Mouse (Mus musculus): Measurements from ENCODE around the gene Zmiz2. TPM values are rescaled to one million over a fixed set of nuclear protein-coding genes. Genes with fewer than 3 reads are reported as not detected.
"Not testable (repeated sequence)": the region's sequence is repeated elsewhere in the genome, so short reads cannot be mapped to it uniquely, and the experiment has no call there.

Zmiz2 gene
- total RNA-seq (2017), result 11.9 to 27.0 TPM (median 16.3 TPM) in 3 replicates

GRCm38 (mm10) chr11:6388726-6389413 is at the start of gene Zmiz2:
TSS of gene Zmiz2 (plus strand) at chr11:6389074.
- ATAC-seq (replicated peaks; ENCODE audit: insufficient number of reproducible peaks, low FRiP score, low TSS enrichment, poor library complexity, severe bottlenecking), result peak; percentile 68

- no peak for ATAC-seq (replicated peaks; ENCODE audit: insufficient number of reproducible peaks, low FRiP score, low TSS enrichment, poor library complexity, severe bottlenecking)
These were observed 42.9 kb upstream of the Zmiz2 start for GRCm38 (mm10) chr11:6345956-6346355.

GRCm38 (mm10) chr11:6346966-6347365 is 41.9 kb upstream of the Zmiz2 start:
- ATAC-seq (replicated peaks; ENCODE audit: insufficient number of reproducible peaks, low FRiP score, low TSS enrichment, poor library complexity, severe bottlenecking), result no peak

- ATAC-seq (replicated peaks; ENCODE audit: insufficient number of reproducible peaks, low FRiP score, low TSS enrichment, poor library complexity, severe bottlenecking), result no peak
These were observed 40.1 kb upstream of the Zmiz2 start for GRCm38 (mm10) chr11:6348681-6349200.

- ATAC-seq (replicated peaks; ENCODE audit: insufficient number of reproducible peaks, low FRiP score, low TSS enrichment, poor library complexity, severe bottlenecking), result no peak
These were observed 39.3 kb upstream of the Zmiz2 start for GRCm38 (mm10) chr11:6349586-6349985.

- no peak for ATAC-seq (replicated peaks; ENCODE audit: insufficient number of reproducible peaks, low FRiP score, low TSS enrichment, poor library complexity, severe bottlenecking)
These were observed 33.8 kb upstream of the Zmiz2 start for GRCm38 (mm10) chr11:6355106-6355505.

DNA sequence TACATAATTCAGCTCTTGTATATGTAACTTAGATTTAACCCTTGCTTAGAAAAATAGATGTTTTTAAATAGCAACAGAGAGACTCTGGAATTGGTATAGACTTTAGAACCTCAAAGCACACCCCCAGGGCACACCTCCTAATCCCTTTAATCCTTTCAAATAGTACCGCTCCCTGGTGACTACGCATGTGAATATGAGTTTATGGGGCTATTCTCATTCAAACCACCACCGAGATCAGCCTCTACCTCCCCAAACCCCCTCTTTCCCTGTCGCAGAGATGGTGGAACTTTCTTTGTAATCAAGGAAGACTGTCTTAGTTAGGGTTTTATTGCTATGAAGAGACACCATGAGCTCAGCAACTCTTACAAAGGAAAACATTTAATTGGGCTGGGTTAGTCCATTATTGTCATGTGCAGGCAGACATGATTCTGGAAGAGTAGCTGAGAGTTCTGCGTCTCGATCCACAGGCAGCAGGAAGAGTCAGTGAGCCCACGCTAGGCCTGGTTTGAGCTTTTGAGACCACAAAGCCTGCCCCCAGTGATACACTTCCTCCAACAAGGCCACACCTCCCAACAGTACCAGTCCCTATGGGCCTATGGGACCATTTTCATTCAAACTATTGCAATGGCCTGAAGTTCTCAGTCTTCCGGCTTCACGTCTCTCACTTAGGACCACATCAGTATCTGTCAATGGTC is 24.1 kb upstream of the Zmiz2 start:
- no peak for ATAC-seq (replicated peaks; ENCODE audit: insufficient number of reproducible peaks, low FRiP score, low TSS enrichment, poor library complexity, severe bottlenecking)

DNA sequence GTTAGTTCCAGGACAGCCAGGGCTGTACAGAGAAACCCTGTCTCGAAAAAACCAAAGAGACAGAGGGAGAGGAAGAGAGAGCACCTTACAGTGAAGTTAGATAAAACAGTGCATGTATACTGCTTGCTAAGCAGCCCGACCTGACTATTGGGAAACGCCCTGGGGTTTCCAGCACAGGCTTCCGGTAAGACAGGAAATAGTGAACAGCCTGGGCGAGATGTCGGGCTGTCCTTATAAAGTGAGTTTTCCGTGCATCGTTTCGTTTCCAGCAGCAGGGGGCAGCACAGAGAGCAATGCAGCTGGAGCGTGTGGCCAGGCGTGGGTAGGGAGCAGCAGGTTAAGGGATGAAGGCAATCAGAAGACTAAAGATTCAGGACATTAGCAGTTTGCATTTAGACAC is 23.0 kb upstream of the Zmiz2 start:
- ATAC-seq (replicated peaks; ENCODE audit: insufficient number of reproducible peaks, low FRiP score, low TSS enrichment, poor library complexity, severe bottlenecking), result peak; percentile 93

DNA sequence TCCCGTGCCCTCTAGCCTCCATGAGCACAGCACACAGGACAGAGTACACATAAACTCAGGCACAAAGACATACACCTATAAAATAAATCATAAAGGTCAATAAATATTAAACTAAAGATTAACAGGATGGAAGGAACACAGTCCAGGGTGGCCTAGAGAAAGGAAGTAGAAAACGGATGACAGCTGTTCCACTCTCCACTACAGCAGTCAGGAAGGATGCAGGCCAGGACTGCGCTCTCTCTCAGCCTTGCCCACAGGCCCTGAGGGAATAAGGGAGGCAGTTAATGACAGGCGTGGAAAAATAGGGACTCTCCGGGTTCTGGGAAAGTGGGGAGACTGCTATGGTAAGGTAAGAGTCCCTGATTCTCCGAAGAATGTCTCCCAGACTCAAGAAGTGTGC is 22.4 kb upstream of the Zmiz2 start:
- ATAC-seq (replicated peaks; ENCODE audit: insufficient number of reproducible peaks, low FRiP score, low TSS enrichment, poor library complexity, severe bottlenecking), result no peak

GRCm38 (mm10) chr11:6367156-6367555 is 21.7 kb upstream of the Zmiz2 start:
- ATAC-seq (replicated peaks; ENCODE audit: insufficient number of reproducible peaks, low FRiP score, low TSS enrichment, poor library complexity, severe bottlenecking), result no peak

DNA sequence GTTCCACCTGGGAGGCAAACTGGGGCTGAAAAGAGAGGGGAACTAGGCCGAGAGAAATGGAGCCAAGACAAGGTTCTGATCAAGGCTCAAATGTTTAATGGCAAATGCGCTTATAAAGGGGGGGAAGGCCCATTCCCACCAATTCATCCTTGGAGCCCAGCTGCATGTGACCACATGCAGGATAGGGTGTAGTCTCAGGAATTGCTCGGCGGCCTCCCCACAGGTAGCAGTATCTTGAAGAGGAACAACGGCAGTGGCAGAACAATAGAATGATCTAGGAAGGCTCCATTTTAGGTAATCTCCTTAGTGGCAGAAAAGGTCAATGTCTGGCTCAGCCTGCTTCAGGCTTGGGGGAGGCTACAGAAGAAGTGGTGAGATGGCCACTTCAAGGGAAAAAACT is 20.9 kb upstream of the Zmiz2 start:
- ATAC-seq (replicated peaks; ENCODE audit: insufficient number of reproducible peaks, low FRiP score, low TSS enrichment, poor library complexity, severe bottlenecking), result not testable (repeated sequence)

DNA sequence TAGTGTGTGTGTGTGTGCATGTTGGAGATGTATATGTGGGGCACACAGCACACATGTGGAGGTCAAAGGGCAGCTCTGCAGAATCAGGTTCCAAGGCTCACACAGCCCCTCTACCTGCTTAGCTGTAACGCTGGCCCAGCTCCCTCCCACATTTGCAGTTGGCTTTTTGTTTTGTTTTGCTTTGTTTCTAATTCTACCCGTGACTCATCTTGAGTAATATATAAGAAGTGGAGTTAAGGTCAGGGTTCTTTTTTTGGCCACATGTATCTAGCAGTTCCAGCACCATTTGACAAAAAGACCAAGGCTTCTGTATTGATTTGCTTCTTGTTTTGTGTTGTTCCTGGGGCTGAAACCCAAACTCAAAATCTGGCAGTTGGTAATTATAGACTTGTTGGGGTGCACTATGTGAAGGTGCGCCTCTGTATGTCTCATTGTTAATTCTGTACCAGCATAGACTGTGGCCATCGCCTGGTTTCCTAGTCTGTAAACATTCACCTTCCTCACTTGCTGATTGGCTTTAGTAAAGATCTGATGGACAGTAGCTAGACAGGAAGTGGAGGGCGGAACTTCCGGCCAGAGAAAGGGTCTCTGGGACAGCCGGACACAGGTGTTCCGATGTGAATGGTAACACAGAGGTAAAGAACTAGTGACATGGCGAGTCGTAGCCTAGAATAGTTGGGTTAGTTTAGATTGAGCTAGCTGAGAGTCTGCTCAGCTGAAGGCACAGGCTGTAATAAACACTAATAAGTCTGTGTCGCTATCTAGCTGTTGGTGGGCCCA is 17.3 kb upstream of the Zmiz2 start:
- no peak for ATAC-seq (replicated peaks; ENCODE audit: insufficient number of reproducible peaks, low FRiP score, low TSS enrichment, poor library complexity, severe bottlenecking)

DNA sequence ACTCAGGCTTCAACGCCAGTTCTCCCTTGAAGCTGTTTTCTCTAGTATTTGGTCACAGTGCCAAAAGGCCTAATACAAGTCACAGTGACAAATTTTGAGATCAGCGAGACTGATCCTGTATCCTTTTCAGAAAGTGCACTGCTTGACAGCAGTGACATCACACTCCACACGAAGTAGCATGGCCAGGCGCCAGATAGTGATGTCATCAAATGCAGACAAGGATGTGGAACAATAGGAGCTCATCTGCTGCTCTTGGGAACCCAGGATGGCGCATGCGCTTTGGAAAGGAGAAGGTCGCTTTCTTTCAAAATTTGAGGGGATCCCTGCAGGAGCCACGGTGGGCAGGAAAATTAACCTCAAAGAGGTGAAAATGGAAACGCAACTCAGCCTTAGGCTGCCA is 16.1 kb upstream of the Zmiz2 start:
- ATAC-seq (replicated peaks; ENCODE audit: insufficient number of reproducible peaks, low FRiP score, low TSS enrichment, poor library complexity, severe bottlenecking), result no peak

DNA sequence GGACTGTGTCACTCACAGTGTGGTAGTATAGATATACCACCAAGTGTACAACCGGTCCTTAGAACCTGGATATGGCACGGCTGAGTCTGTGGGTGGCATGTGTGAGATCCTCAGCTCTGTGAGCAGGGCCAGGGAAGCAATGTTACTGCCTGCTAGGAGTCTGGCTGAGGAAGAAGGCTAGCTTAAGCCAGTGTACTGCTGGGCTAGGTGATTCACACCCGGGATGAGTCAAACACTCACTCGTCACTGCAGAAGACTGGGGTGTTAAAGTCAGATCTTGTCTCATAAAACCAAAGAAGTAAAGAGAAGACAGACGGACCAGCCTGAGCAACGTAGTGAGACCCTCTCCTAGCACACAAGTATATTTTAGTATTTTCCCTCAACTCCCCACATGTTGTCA is 8.0 kb upstream of the Zmiz2 start:
- ATAC-seq (replicated peaks; ENCODE audit: insufficient number of reproducible peaks, low FRiP score, low TSS enrichment, poor library complexity, severe bottlenecking), result no peak

DNA sequence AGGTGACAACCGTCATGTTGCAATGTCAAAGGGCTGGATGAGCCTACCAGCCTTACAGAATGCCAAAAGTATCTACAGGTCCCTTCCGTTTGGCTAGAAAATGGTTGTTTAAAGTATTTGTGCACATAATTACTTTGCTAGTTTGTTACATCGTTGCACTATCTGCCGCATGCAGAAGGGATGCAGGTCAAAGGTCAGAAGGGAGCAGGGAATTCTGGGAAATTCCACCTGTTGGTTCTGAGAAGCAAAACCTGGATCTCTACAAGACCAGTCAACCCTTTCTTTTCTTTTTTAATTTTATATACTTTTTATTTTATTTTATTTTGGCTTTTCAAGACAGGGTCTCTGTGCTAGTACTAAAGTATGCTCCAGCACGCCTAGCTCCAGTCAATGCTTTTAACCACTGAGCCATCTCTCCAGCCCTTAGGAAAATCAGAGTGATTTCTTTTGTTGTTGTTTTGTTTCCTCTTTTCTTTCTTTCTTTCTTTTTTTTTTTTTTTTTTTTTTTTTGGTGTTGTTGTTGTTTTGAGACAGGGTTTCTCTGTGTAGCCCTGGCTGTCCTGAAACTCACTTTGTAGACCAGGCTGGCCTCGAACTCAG is 648 bp upstream of the Zmiz2 start:
- no peak for ATAC-seq (replicated peaks; ENCODE audit: insufficient number of reproducible peaks, low FRiP score, low TSS enrichment, poor library complexity, severe bottlenecking)

- ATAC-seq (replicated peaks; ENCODE audit: insufficient number of reproducible peaks, low FRiP score, low TSS enrichment, poor library complexity, severe bottlenecking), result no peak
These were observed 628 bp downstream of the Zmiz2 start for GRCm38 (mm10) chr11:6389483-6389921.

DNA sequence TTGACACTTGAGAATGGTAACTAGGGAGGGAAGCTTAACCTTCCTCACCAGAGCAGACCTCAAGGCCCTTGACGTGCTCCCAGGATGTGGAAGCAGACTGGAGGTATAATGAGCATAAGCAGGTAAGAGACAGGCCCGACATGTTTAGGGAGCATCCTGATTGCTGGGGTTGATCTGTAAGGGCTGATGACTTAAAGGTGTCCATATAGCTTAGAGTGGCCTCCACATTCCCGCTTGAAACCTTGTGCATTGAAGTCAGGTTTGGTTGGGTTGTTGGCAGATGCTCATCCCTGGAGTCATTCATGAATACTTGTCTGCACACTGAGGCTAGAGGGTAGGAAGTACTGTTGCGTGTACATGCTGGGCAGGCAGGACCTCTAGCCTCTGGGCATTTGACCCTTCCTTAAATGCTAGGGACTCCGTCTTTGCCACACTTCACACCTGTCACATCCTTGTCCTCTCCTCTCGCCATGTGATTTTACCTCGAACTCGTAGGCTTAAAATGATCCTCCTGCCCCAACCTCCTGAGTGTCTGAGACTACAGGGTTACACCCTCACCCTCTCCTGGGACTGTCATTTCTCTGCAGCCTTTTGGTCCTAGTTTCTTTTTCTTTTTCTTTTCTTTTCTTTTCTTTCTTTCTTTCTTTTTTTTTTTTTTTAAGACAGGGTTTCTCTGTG is 1.6 kb downstream of the Zmiz2 start:
- ATAC-seq (replicated peaks; ENCODE audit: insufficient number of reproducible peaks, low FRiP score, low TSS enrichment, poor library complexity, severe bottlenecking), result no peak

DNA sequence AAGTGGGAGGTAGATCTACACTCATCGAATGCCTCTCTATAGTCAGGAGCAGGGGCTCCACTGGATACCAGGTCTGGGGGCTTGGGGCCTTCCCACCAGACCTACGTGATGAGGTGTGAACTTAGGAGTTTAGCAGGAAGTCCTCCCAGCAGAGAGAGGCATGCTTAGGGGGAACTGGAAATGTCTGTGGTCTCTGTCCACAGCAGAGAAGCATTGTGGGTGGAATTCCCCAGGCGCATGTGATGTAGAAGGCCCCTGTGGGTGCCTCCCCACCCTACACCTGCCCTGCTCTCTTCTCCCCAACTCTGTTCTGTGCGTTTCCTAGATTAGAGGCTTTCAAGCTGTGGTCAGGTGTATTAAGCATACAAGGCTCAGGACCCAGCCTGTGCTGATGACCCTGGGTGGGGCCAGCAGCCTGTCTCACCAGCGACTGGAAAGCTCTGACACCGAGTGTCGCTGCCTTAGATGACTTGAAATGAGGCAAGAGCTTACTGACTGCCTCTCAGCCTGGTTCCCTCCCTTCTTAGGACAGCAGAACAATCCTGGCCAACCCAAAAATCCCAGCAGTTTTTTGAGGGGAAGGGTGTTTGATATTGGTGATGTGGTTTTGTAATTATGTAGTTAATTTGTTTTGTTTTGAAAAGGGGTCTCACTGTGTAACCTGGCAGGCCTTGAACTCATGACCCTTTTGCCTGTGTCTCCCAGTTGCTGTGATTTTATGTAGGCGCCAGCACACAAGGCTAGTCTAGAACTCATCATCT is 2.8 kb downstream of the Zmiz2 start:
- peak; percentile 44 for ATAC-seq (replicated peaks; ENCODE audit: insufficient number of reproducible peaks, low FRiP score, low TSS enrichment, poor library complexity, severe bottlenecking)

Data from monocyte, adult 5-6 weeks (primary cell).